Mouse (Mus musculus) left cerebral cortex, adult 9 months (tissue): Measurements from ENCODE around the gene Ckb.

ENCODE experiments used
- DNase-seq, 2 experiments: peaks; one replicate each; pipeline ENCODE4 v3.0.0; 2022; ENCODE audit warnings: low spot score in 2 of 2

Ckb gene

DNA sequence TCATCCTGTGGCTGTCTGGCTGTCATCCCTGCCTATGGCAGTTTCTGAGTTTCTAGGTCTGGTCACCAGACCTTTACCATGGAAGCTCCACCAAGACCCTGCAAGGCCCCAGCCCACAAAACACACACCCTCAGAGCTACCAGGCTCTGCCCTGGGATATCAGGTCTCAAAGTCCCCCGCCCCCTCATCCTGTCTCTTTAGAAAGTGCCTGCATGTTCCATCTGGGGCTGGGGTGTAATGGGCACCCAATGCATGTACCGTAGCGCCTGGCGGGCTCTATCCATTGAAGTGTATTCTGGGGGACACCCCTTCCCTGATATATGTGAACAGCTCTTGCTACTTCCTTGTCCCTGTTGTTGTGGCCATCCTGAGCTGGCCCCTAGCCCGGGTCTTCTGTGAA, 20.8 kb upstream of the Ckb start:
- DNase-seq, result no peak

DNA sequence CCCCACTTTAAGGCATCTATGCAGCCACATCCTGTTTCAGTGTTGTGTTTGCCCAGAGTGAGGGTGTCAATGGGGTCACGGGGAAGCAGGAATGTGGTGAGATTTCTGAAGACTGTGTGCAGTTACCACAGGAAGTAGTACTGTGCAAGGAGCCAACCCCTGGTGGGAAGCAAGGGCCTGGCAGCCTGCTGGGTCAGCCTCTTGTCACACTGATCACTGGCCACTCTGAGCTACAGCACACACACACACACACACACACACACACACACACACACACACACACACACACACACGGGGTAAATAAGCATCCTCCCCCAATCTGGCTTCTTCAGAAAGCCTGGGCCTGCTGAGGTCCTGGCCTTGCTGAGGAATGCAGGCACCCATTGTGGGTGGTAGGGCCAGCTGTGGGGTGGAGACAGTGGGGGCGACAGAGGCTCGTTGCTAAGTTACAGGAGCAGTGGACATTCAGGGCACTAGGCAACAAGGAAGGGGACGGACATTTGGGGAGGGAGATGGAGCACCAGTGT, 19.3 kb upstream of the Ckb start:
- DNase-seq, result no peak

DNA sequence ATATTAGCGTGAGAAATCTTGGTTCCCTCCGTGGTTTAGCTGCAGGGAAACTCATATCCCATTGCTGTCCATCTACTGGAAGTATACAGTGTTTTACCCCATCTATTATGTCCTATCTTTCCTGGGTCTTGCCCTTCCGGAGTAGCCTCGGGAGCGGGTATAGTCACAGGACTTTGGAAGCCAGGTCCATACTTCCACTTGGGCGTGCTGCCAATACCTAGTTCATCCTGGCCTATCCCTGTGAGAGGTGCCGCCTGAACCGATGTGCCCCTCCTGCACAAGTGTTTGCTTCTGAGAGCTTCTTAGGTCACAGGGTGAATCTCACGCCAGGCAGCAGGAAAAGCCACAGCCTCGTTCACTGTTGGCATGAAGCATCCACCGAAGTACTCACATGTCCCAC, 17.3 kb upstream of the Ckb start:
- DNase-seq, result no peak

DNA sequence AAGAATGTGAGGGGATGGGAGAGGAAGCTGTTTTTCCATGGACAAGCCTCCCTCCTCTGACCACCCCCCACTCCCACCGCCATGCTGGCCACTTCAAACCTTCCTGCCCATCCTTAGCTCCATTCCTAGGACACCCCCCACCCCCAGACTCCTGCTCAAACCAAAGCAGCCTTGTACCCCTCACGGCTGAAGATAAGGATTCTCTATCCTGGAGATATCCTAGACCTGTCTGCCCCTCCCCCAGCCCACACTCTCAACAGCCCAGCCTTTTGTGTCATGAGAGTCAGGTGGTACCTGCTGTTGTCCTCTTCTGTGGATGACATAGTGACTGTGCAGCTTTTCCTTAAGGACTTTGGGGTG, 15.9 kb upstream of the Ckb start:
- no peak for DNase-seq

DNA sequence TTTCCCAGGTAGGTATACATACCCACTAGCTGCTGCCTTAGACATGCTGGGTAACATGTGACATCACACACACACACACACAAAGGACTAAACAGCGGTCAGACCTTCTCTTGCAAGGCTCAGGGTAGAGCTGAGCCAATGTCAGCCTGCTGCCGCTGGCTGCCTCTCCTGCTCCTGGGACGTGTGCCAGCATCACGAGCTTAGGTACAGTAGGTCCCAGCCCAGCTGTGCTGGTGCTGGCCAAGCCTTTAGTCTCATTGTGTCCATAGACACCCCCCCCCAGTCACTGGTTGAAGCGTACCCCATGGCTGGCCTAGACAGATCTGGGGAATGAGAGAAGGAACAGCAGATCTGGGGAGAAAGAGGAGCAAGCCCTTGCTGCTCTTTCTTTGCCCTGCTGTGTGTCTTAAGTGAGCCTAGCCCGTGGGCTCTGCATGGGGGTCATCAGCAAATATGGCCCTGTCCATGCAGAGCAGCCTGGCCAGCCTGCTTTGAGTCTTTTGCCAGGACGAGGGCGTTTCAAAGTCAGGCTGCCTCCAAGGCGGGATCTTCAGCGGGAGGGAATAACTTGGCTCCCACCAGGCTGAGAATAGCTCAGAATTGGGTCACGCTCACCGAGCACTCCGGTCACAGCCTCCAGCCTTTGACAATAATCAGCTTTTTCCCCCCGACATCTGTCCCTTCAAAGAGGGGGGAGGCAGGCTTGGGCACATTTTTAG, 15.4 kb upstream of the Ckb start:
- DNase-seq, result no peak

DNA sequence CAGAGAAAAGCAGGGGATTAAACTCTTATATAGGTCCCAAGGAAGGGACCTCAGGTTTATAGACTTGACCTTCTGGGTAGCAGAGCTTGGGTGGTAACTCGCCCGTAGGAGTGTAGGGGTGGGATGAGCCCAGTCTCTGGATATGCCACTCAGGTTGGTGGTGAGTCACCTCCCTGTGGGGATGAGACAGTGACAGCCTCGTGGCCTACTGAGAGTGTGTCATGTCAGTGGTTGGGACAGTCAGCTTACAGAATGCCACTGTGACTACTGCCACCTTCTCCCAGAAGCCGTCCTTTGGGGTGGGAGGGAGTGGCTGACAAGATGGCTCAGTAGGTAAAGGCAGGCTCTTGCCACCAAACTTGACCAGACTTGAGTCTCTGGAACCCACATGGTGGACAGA, 14.3 kb upstream of the Ckb start:
- DNase-seq, result no peak

DNA sequence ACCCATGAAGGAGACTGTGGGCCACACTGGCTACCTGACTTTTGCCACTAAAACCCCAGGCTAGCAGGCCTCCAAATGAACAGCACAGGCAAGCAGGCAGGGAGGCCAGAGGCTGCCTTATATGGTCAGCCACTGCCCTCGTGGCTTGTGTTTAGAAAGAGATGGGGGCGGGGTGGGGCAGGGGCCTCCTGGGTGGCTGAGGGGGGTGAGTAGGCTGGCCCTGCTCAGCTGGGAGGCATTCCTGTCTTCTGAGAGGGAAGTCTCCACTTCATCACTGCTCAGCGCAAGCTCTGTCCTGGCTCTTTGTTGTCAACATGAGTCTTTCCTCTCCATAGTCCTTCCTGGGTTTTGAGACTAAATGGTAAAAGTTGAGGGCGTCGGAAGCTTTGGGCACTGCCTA, 10.7 kb upstream of the Ckb start:
- no peak for DNase-seq

DNA sequence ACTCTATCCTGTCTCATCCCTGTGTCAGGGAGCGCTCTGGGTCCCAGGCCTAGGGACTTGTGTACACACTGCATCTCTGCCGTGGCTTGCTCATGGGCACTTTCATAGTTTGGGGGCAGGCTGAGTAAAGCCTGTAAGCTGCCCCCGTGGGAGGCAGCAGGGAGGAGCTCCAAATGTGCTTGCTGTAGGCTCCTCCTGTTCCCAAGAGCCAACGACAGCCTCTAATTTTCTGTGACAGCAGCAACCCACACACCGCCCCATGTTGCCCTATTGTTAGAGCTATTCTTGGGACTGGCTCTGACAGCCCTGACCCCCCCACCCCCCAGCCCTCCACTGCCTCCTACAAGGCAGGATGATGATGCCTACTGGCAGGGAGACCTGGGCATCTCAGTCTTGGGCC, 9.9 kb upstream of the Ckb start:
- DNase-seq, result no peak

DNA sequence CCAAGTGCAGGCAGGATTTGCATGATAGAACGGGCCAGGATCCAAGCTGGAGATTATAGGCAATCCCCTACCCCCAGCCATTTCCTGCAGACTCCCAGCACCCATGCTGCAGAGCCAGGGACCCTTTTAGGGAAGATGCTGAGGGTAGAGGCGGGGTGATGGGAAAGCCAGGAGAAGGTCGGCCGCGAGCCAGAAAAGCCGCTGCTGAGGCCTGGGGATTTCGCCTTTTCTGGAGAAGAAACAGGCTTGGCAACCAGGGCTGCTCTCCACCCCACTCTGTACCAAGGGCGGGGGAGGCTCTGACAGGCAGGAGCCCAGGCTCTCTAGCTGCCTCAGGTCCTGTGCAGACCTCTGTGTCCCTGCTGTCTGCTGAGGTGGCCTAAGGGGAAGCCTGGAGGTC, 9.2 kb upstream of the Ckb start:
- DNase-seq, result no peak

DNA sequence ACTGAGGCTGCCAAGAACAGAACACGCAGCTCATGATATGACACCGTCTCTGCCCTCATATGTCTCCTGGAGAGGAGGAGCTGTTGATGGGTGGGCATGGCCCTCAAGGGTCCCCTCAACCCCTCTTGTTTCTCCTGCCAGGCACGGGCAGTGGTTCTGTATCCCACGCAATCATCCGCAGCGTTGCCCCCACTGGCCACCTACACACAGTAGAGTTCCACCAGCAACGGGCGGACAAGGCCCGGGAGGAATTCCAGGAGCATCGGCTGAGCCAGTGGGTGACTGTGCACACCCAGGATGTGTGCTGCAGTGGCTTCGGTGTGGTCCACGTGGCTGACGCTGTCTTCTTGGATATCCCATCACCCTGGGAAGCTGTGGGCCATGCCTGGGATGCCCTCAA, 8.5 kb upstream of the Ckb start:
- no peak for DNase-seq

DNA sequence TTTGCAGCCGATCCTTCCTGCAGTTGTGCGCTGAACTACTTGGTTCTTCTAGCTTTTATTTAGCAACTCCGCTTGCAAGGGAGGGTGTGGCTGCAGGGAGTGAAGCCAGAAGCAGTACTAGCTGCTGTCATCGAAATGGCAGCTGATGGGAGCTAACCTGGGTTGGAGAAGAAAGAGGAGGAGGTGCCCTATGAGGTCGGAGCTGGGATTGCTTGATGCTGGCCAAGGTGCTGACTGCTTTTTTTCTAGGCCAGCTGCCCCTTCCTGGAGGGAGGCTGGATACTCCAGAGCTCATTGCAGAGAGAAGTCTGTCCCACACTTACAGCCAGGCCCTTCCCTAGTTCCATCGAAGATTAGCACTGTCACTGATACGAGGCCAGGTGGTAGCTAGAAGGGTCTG, 6.9 kb upstream of the Ckb start:
- no peak for DNase-seq

DNA sequence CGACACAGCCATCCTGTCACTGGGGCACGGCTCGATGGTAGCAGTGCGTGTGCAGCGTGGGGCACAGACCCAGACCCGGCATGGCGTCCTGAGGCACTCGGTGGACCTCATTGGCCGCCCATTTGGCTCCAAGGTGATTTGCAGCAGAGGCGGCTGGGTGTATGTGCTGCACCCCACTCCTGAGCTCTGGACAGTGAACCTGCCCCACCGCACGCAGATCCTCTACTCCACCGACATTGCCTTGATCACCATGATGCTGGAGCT, 6.5 kb upstream of the Ckb start:
- no peak for DNase-seq

DNA sequence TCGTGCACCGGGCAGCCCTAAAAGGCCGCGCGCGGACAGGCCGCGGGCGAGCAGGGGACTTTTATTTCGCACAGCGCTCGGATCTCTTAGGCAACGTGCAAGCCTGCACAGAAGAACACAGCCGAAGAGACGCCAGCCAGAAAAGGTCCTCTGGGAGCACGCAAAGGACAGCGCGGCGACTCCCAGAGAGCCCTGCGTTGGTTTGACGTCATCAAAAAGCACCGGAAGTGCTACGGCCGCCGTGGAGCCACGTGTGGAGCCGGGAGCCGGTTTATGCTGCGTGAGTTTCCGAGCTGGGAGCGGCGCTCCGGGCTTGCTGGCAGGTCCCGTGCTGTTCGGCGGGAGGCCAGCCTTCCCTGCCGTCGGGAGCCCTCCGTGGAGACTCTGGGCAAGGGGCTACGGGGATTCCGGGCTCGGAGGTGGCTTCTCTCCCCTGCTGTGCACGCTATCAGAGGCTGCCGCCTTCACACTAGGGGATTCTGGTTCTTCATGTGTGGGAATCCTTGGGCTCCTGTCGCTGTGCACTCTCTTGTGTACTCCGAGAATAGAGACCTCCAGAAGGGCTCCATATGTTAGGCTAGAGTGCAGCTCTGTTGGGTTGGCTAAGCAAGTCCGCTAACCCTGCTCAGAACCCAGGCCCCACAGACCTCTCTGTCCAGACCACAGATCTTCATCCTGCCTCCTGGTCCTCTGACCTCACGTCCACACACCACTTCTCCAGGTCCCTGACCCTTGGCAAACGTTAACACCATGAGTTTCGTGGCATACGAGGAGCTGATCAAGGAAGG, 5.9 kb upstream of the Ckb start, which contains the start of gene Trmt61a:
Gene Trmt61a (plus strand): TSS at position 224 of the 788 bp plus-strand sequence.
- peak in 1 of 2 experiments; percentile 88 for DNase-seq

DNA sequence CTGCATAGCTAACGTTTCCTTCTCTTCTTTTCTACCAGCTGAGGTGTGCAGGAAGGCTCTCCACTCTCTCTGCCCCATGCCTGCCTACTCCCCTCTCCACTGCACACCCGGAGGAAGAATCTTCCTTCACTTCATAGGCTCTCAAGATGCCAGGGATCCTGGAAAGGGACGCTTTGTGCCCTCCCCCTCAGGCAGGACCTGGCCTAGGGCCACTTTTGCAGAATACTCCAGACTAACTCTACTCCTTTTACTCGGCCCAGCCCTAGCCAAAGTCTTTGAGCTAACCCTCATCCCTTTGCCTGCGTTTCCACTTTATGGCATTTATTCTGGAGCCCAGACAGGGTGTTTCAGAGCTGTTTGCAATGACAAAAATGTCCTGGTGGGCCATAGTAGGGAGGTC, 5.3 kb upstream of the Ckb start:
- DNase-seq, result no peak

DNA sequence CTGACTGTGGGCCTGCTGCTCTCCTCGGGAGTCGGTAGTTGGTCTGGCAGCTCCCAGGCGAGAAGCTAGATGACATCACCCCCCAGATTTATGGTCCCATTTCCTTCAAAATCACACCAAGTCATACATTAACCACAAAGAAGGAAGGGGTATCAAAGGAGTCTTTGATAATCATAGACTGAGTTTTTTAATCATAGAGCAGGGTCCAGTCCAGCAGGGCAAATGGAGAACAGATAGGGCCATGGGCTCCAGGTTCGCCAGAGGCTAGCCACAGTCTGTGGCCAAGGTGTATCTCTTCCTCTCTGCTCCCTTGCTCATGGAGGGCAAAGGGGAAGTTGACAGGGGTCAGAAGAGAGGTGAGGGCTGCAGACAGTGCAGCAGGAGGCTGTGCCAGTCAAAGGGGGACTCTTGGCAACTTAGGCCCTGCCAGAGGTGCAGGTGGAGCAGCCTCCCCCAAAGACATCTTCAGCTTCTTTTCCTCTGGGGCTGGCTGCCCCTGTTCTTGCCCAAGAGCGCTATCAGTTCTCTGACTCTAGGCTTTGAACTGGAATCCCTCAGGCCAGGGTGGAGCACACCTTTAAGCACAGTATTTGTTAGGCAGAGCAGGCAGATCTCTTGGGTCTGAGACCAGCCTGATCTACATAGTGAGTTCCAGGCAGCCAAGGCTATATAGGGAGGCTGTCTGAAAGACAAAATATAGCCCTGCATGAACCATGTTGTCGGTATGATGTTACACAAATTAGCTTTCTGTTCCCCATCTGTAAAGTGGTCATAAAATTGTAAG, 3.9 kb upstream of the Ckb start:
- no peak for DNase-seq

DNA sequence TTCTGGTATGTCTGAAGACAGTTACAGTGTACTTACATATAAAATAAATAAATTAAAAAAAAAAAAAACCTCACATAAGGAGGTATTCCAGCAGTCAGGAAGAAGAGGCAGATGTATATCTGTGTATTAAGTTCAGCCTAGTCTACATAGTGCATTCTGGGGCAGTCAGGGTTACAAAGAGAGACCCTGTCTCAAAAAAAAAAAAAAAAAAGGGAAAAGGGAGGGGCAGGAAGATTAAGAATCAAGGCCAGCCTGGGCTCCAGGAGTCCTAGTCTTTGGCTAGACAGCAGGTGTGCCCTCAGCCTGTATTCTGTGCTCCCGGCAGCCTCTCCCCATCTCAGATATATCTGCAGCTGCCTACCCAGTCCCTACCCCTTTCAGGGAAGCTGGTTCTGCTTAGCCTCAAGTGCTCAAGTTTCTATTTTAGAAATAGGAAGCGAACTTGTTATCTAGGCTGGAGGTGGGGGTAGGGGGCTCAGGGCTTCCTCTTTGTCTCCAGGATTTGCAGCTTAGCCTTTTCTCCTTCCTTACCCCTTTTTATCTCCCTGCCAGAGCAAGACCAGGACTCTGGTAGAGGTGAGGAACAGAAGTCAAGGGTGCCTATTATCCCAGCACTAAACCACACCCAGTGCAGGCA, 2.8 kb upstream of the Ckb start:
- DNase-seq, result no peak

DNA sequence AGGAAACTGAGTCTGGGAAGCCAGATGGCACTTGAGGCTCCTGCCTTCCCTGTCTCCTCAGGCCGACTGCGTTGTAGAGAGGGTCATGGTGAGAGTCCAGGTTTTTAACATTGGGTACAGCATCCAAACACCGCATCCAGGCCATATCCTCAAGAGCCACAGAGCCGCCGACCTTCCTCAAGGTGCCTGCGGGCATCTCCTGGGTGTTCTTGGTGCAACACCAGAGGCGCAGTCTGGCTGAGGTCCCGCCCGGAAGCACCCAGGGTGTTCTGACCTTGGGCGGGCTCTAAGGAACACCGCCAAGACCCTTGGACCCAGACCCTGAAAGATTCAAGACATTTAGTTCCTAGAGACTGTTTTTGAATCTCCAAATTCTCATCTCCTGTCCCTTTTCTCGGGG, 443 bp upstream of the Ckb start:
- DNase-seq, result no peak

DNA sequence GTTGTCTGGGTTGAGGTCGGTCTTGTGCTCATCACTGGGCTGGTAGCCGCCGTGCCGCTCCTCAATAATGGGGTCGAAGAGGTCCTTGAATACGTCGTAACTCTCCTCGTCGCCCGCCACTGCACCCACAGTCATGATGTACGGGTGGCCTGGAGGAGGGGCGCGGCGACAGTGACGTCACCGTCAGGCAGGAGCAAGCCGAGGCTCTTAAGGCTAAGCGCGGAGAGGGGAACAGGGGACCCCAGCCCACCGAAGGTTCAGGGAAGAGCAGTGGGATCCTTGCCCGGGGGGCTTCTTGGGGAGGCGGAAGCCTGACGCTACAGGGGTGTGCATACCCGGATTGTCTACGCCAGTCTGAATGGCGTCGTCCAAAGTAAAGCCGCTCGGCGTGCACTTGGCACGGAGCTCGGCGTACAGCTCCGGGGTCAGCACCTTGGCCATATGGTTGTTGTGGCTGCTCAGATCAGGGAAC, 671 bp downstream of the Ckb start:
- peak in 1 of 2 experiments; percentile 80 for DNase-seq

DNA sequence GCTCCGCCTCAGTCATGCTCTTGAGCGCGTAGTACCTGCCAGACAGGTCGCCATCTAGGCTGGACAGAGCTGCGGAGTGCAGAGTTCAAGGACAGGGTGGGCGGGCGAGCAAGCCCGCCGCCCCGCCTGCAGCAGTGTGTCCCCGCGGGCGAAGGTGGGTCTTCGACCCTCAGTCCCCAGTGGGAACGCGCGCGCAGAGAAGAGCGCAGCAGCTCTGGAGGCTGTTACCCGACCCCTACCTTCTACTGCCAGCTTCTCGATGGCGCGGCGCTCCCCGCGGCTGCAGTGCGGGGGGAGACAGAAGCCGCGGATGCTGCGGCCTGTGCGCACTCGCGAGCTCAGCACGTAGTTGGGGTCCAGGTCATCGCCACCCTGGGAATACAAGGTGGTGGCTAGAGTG, 1.2 kb downstream of the Ckb start:
- DNase-seq, result no peak

DNA sequence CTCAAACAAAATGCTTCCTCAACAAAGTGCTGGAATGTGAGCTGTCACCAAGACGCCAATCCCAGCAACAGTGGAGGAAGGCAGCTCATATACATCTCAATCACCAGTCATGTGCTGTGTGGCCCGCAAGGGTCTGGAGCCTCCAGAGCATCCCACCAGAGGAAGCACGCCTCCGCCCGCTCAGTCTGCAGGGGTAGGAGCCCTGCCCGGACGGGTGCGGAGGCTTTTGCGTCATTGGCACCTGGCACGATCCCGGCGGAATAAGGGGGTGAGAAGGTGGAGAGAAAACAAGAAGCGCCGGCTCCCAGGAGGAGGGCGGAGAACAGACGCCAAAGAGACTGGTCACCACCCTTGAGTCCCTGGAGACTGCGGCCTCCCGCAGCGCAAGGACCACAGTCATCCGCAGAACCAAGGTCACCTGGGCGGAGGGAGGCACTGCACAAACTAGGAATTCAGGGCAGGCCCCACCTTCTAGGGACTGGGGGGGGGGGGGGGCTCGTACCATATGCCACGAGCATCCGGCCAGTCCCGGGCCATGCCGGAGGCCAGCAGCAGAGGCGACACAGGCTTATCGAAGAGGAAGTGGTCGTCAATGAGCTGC, 1.7 kb downstream of the Ckb start:
- peak in 1 of 2 experiments; percentile 78 for DNase-seq

DNA sequence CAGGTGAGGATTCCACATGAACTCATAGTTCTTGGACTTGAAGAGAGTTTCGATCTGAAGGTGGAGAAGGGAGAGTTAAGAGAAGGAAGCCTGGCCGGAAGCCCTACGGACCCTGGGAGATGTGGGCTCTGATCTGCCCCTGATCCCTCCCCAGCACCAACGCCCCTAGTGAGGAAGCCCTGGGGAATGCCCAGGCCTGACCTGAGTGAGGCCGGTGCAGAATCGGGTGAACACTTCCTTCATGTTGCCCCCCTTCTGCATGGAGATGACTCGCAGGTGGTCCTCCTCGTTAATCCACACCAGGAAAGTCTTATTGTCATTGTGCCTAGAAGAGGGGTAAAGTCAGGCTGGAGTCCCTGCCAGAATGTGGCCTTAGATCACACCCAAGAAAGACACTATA, 2.2 kb downstream of the Ckb start:
- DNase-seq, result no peak
